Mouse (Mus musculus) right cerebral cortex, postnatal 25 days (tissue): ENCODE results near the gene Hat1.

Experiments
- DNase-seq: peaks from one replicate; pipeline ENCODE4 v3.0.0; 2022

Hat1 gene

GRCm38 (mm10) chr2:71466861-71467450, 78.2 kb downstream of the Hat1 start:
- DNase-seq = no peak

- no peak for DNase-seq
These were observed 82.3 kb downstream of the Hat1 start for GRCm38 (mm10) chr2:71471094-71471493.

- no peak for DNase-seq
These were observed 85.1 kb downstream of the Hat1 start for GRCm38 (mm10) chr2:71473830-71474229.

- DNase-seq = no peak
These were observed 85.6 kb downstream of the Hat1 start for GRCm38 (mm10) chr2:71474345-71474744.

GRCm38 (mm10) chr2:71475311-71475710, 86.6 kb downstream of the Hat1 start:
- DNase-seq = no peak

- no peak for DNase-seq
These were observed 87.0 kb downstream of the Hat1 start for GRCm38 (mm10) chr2:71475760-71476159.

GRCm38 (mm10) chr2:71477787-71478186, 89.0 kb downstream of the Hat1 start:
- no peak for DNase-seq

GRCm38 (mm10) chr2:71479917-71480316, 91.2 kb downstream of the Hat1 start:
- DNase-seq = no peak

GRCm38 (mm10) chr2:71481825-71482224, 93.1 kb downstream of the Hat1 start:
- no peak for DNase-seq

- DNase-seq = no peak
These were observed 94.4 kb downstream of the Hat1 start for GRCm38 (mm10) chr2:71483046-71483716.

GRCm38 (mm10) chr2:71483717-71484066, 94.9 kb downstream of the Hat1 start:
- DNase-seq = no peak
